ENCODE assay signal across 17 mouse cellular contexts in the genomic region with DNA sequence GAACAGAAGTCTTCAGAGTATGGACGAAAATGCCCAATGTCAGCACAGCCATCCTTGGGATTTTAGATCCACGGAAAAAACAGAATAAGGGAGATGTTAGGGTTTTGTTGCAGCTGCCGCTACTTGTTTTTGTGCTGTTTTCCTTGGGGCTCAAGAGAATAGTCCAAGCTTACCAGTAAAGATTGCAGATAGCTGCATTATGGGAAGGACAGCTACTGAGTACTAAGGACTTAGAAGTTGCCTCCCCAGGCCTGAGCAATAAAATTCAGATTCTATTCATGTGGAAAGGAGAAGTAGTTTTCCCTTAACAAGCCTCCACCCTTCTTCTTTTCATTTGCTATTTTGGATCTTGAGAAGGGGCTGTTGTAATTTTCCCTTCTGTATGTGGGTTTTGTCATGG.
"Had no signal": no experiment of that assay in that cellular context is flagged by ENCODE, and none has a peak within 500 bp of the region (broad histone marks: within the 10 kb centered on the region; RNA-seq: fewer than 3 reads in every experiment).

No protein-coding gene starts in this region.

- ATAC-seq: liver, postnatal 0 days; midbrain, embryonic 16.5 days had no signal

- H3K27me3 ChIP-seq: liver, embryonic 15.5 days; neural tube, embryonic 13.5 days; neural tube, embryonic 15.5 days had no signal

- DNase-seq: liver, postnatal 0 days; lung, embryonic 14.5 days; lung, postnatal 10 days; lung, postnatal 4 days; midbrain, embryonic 14.5 days; right cerebral cortex, postnatal 14 days; right cerebral cortex, postnatal 4 days; spleen, adult 18-20 months; thymus, adult 18-20 months; thymus, postnatal 14 days; thymus, postnatal 36 days had no signal

- H3K4me2 ChIP-seq: liver, embryonic 15.5 days; lung, embryonic 14.5 days; neural tube, embryonic 13.5 days; neural tube, embryonic 15.5 days had no signal

- H3K9me3 ChIP-seq: liver, embryonic 15.5 days; midbrain, embryonic 10.5 days; neural tube, embryonic 13.5 days; neural tube, embryonic 15.5 days had no signal

- H3K27ac ChIP-seq: liver, embryonic 15.5 days; midbrain, embryonic 10.5 days; neural tube, embryonic 13.5 days; neural tube, embryonic 15.5 days had no signal

- H3K4me1 ChIP-seq: liver, embryonic 15.5 days; midbrain, embryonic 10.5 days; neural tube, embryonic 13.5 days; neural tube, embryonic 15.5 days had no signal

- H3K4me3 ChIP-seq: liver, embryonic 15.5 days; midbrain, embryonic 10.5 days; myocyte; neural tube, embryonic 13.5 days; neural tube, embryonic 15.5 days had no signal

- H3K36me3 ChIP-seq: liver, embryonic 15.5 days; midbrain, embryonic 10.5 days; neural tube, embryonic 13.5 days; neural tube, embryonic 15.5 days had no signal

- H3K9ac ChIP-seq: liver, embryonic 15.5 days; liver, postnatal 0 days; lung, embryonic 14.5 days; neural tube, embryonic 13.5 days; neural tube, embryonic 15.5 days had no signal
